Mouse (Mus musculus): ENCODE measurements around the gene Gm9918. TPM values are rescaled to one million over a fixed set of nuclear protein-coding genes. Genes with fewer than 3 reads are reported as not detected.

Gene Gm9918
- polyA plus RNA-seq, 1 experiment from 2014 or later, result 0.23 TPM

DNA sequence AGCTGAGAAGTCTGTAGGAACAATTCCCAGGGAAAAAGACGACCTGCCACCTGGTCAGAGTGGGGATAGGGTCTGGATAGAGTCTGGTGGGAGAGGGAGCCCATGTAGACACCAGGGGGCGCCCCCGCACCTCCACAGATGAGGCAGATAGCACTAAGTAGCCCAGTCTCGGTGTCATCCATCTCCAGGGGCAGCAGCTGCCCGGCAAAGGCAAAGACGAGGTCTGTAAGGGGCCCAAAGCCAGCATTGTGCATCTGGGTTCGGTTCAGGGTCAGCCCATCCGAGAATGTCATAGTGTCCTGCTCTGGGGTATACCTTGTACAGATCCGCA lies 31.1 kb upstream of the Gm9918 start:
- no peaks in the 10 kb centered on the region for H3K9me3 ChIP-seq
- WGBS, result 14% methylated on average over 9 of the region's 9 CpGs
- H3K4me3 ChIP-seq, result no peak overlapping the region
- peak; percentile 89 for DNase-seq (ENCODE audit: low spot score)
- H3K4me1 ChIP-seq, result peaks cover 41% of the 10 kb centered on the region
- no peak overlapping the region for H3K27ac ChIP-seq
- peaks cover 8% of the 10 kb centered on the region; the same call in 1 of the 2 replicates for H3K36me3 ChIP-seq
- H3K27me3 ChIP-seq (ENCODE audit: insufficient read depth, poor library complexity, severe bottlenecking), result peaks cover 39% of the 10 kb centered on the region

GRCm38 (mm10) chr15:102239851-102240250 lies 30.5 kb upstream of the Gm9918 start:
- Histone ChIP-seq H3K36me3 (peaks cover 8% of the 10 kb centered on the region; the same call in 1 of the 2 replicates), H3K27ac (no peak overlapping the region), H3K4me1 (peaks cover 41% of the 10 kb centered on the region), H3K27me3 (ENCODE audit: insufficient read depth, poor library complexity, severe bottlenecking) (peaks cover 46% of the 10 kb centered on the region), H3K4me3 (no peak overlapping the region), H3K9me3 (no peaks in the 10 kb centered on the region)
- 64% methylated on average over 11 of the region's 11 CpGs for WGBS
- DNase-seq (ENCODE audit: low spot score), result no peak

- Histone ChIP-seq H3K27ac (no peak overlapping the region), H3K9me3 (no peaks in the 10 kb centered on the region), H3K27me3 (ENCODE audit: insufficient read depth, poor library complexity, severe bottlenecking) (peaks cover 53% of the 10 kb centered on the region), H3K4me1 (peaks cover 41% of the 10 kb centered on the region), H3K36me3 (peaks cover 4% of the 10 kb centered on the region; the same call in 1 of the 2 replicates), H3K4me3 (no peak overlapping the region)
- DNase-seq (ENCODE audit: low spot score), result no peak
- 49% methylated on average over 4 of the region's 4 CpGs for WGBS
Measured at GRCm38 (mm10) chr15:102240607-102241006, 29.8 kb upstream of the Gm9918 start.

GRCm38 (mm10) chr15:102242404-102243228 lies 27.7 kb upstream of the Gm9918 start:
- no peak for DNase-seq (ENCODE audit: low spot score)
- Histone ChIP-seq H3K27ac (peak overlapping the region; percentile 59; the same call in 1 of the 2 replicates), H3K36me3 (0 out of 2 replicates have a peak, but pooled peaks cover 2% of the 10 kb centered on the region), H3K27me3 (ENCODE audit: insufficient read depth, poor library complexity, severe bottlenecking) (peaks cover 61% of the 10 kb centered on the region), H3K9me3 (no peaks in the 10 kb centered on the region), H3K4me3 (no peak overlapping the region), H3K4me1 (peaks cover 54% of the 10 kb centered on the region)
- WGBS, result 34% methylated on average over 12 of the region's 12 CpGs

GRCm38 (mm10) chr15:102243229-102244190 lies 26.9 kb upstream of the Gm9918 start:
- Histone ChIP-seq H3K36me3 (0 out of 2 replicates have a peak, but pooled peaks cover 2% of the 10 kb centered on the region), H3K27ac (peak overlapping the region; percentile 59), H3K4me3 (peak overlapping the region; percentile 73), H3K27me3 (ENCODE audit: insufficient read depth, poor library complexity, severe bottlenecking) (peaks cover 64% of the 10 kb centered on the region), H3K9me3 (no peaks in the 10 kb centered on the region), H3K4me1 (peaks cover 62% of the 10 kb centered on the region)
- 14% methylated on average over 22 of the region's 22 CpGs for WGBS
- DNase-seq (ENCODE audit: low spot score), result no peak

DNA sequence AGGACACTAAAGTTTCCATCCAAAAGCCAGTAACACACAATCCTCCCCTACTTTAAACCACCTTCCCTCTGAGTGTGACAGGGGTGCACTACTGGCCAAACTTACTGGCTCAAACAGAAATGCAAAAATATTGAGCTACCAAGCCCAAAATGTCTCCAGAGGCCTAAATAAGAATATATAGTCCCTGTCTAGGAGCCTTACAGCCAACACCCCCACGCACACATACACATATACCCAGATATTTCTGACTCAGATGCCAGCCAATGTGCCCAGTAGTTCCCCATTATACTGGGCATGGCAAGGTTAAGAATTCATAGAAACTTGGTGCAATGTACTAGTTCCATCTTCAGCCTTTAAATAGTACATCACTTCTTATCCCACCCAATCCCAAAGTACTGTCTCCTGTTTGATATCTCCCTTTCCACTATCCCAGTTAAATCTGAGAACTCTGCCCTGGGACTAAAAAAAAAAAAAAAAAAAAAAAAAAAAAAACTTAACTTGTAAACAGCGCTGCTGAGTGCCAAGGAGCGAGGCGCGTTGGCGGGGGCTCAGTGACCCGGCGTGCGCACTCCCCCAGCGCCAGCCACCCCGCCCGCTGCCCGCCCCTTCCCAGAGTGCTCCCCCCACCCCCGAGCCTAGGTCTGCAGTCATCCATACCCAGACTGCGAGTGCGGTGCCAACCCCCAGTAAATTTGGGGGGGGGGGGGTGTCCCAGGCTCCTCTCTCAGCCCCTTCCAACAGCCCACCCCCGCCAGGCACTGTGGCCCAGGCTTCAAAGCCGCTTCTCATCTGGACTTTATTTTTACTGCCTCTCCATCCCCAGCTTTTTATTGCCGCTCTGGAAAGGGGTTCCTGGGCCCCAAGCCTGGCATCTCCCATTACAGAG lies 25.8 kb upstream of the Gm9918 start:
- Histone ChIP-seq H3K36me3 (0 out of 2 replicates have a peak, but pooled peaks cover 2% of the 10 kb centered on the region), H3K27ac (peak overlapping the region; percentile 59; the same call in 1 of the 2 replicates), H3K27me3 (ENCODE audit: insufficient read depth, poor library complexity, severe bottlenecking) (peaks cover 74% of the 10 kb centered on the region), H3K4me3 (peak overlapping the region; percentile 73), H3K4me1 (peaks cover 69% of the 10 kb centered on the region), H3K9me3 (no peaks in the 10 kb centered on the region)
- WGBS, result 14% methylated on average over 19 of the region's 19 CpGs
- no peak for DNase-seq (ENCODE audit: low spot score)

GRCm38 (mm10) chr15:102245461-102245881 lies 24.9 kb upstream of the Gm9918 start:
- Histone ChIP-seq H3K27me3 (ENCODE audit: insufficient read depth, poor library complexity, severe bottlenecking) (peaks cover 78% of the 10 kb centered on the region), H3K4me3 (peak overlapping the region; percentile 73), H3K9me3 (no peaks in the 10 kb centered on the region), H3K4me1 (peaks cover 78% of the 10 kb centered on the region), H3K27ac (peak overlapping the region; percentile 90), H3K36me3 (0 out of 2 replicates have a peak, but pooled peaks cover 2% of the 10 kb centered on the region)
- DNase-seq (ENCODE audit: low spot score), result no peak
- WGBS, result 3% methylated on average over 14 of the region's 14 CpGs

GRCm38 (mm10) chr15:102245891-102246741 lies 24.2 kb upstream of the Gm9918 start:
- Histone ChIP-seq H3K4me3 (peak overlapping the region; percentile 73), H3K36me3 (no peaks in the 10 kb centered on the region), H3K27me3 (ENCODE audit: insufficient read depth, poor library complexity, severe bottlenecking) (peaks cover 80% of the 10 kb centered on the region), H3K4me1 (peaks cover 77% of the 10 kb centered on the region), H3K27ac (peak overlapping the region; percentile 90), H3K9me3 (no peaks in the 10 kb centered on the region)
- under 1% methylated on average over 37 of the region's 44 CpGs for WGBS
- DNase-seq (ENCODE audit: low spot score), result peak; percentile 87

DNA sequence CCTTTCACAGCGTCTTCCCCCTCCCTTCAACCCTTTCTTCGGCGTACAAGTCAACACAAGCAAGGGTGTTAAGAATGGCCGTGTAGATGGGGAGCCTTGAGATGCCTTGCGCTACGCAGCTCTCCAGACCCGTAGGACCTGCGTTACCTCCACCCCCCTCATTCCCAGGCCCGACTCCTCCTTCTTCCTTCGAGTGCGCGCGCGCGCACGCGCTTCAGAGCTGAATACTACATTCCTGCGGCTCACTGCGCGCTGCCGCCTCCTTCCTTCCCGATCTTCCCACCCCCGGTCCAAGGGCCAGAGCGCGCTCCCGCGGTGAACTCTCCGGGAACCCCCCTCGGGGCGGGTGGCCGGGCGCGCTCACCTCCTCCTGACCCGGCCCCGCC lies 23.5 kb upstream of the Gm9918 start:
- H3K4me1 ChIP-seq, result peaks cover 82% of the 10 kb centered on the region
- peaks cover 80% of the 10 kb centered on the region for H3K27me3 ChIP-seq (ENCODE audit: insufficient read depth, poor library complexity, severe bottlenecking)
- peak; percentile 93 for DNase-seq (ENCODE audit: low spot score)
- under 1% methylated on average over 35 of the region's 35 CpGs for WGBS
- peak overlapping the region; percentile 73 for H3K4me3 ChIP-seq
- no peaks in the 10 kb centered on the region for H3K36me3 ChIP-seq
- no peaks in the 10 kb centered on the region for H3K9me3 ChIP-seq
- peak overlapping the region; percentile 90 for H3K27ac ChIP-seq

DNA sequence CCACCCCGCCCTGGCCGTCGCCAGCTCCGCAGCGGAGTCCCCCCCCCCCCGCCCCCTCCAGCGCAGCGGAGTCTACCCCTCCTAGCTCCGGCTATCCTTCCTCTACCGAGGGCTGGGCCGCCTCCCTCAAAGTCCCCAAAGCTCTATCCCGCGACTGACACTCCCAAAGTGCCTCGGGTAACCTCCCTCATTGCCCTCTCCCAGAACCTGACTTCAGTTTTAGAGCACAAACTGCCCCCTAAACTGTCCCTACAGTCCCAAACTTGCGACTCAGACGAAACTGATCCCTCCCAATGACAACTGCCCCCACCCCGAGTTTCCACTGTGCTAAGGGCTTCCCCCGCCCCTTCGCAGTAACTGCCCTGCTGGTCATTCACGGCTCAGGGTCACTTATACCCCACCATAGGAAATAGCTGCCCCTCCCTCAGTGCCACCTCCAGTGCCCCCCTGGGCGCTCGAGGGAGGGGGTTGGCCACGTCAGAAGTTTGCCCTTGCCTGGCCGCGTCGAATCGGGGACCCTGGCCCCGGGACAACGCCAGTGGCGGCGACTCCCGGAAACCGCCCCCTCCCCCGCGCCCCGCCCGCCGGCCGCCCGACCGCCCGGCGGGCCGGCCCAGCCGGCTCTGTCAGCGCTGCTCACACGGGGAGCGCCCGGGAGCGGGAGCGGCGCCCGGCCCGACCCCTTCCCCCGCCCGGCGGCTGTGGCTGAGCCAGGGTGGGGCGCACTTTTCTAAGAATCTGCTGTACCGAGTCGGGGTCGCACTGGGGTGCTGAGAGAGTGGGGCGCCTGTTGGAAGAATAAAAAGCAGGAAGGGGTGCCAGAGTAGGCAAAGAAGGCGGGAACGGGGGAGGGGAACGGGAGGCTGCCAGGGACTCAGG lies 22.9 kb upstream of the Gm9918 start:
- WGBS, result under 1% methylated on average over 65 of the region's 65 CpGs
- H3K4me3 ChIP-seq, result peak overlapping the region; percentile 73
- H3K9me3 ChIP-seq, result no peaks in the 10 kb centered on the region
- H3K27ac ChIP-seq, result peak overlapping the region; percentile 90
- H3K27me3 ChIP-seq (ENCODE audit: insufficient read depth, poor library complexity, severe bottlenecking), result peaks cover 80% of the 10 kb centered on the region
- 0 out of 2 replicates have a peak, but pooled peaks cover 4% of the 10 kb centered on the region for H3K36me3 ChIP-seq
- peaks cover 85% of the 10 kb centered on the region for H3K4me1 ChIP-seq
- DNase-seq (ENCODE audit: low spot score), result peak; percentile 82
